Mouse (Mus musculus) mesoderm, embryonic 11.5 days (tissue): ENCODE measurements around the gene Snrpc.
"Not testable (repeated sequence)": the region's sequence is repeated elsewhere in the genome, so short reads cannot be mapped to it uniquely, and the experiment has no call there.

ENCODE experiments used
- DNase-seq: peaks from one replicate; pipeline ENCODE4 v3.0.0-alpha.2; 2012; ENCODE audit warnings: low read depth, low spot score

Gene Snrpc

DNA sequence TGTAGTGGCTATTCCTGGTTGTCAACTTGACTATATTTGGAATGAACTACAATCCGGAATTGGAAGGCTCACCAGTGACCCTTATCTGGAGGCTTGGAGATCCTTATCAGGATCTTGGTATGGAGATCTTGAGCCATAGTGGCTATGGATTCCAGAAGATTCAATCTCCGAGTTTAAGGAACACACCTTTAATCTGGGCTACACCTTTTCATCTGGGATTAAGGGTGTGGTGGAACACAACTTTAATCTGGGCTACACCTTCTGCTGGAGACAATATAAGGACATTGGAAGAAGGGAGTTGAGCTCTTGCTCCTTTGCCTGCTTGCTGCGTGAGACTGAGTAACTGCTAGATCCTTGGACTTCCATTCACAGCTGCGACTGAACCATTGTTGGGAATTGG is at the start of gene Snrpc:
Gene Snrpc (plus strand): TSS at position 301 of the 400 bp plus-strand sequence.
- not testable (repeated sequence) for DNase-seq

DNA sequence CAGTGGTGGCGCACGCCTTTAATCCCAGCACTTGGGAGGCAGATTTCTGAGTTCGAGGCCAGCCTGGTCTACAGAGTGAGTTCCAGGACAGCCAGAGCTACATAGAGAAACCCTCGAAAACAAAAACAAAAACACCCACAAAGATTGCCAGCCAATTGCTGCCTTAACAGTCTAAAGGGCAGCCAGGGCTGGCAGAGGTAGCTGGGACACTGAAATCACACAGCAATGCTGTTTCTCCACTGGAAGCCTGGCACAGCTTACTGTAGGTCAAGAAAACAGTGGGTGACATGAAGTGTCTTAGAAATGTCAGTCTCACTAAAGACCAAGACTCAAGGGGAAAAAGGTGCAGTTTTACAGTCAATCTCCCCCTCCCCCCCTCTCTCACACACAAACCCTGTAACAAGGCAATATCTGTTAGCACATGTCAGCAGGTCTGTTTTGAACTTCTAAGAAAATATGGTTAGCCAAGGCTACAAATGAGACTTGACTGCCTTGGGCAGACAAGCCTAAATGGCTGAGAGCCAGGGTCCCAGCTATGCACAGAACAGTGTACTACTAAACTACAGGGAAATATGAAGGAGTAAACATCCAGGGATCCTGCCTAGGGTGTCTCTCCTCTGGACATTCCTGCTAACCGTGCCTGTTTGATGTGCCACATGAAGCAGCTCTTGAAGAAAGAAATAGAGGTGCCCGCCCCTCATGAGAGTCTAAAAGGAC is 49.3 kb upstream of the Snrpc start:
- DNase-seq, result no peak

DNA sequence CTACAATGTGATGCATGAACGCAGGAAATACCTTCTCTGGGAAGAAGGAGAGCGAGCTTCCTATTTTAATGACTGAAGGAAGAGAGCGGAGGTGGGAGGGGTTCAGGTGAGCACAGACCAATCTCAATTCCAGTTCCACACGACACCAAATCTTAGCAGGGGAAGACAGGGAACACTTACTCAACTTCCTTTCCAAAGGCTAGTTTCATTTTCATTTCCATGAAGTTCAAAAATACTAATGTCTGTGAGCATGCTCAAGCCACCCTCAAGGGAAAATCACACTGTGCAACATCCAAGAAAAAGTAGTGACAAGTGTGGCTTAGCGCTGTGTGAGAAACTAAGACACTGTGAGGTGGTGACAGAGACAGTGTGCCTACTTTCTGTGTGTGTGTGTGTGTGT is 47.9 kb upstream of the Snrpc start:
- DNase-seq, result no peak

DNA sequence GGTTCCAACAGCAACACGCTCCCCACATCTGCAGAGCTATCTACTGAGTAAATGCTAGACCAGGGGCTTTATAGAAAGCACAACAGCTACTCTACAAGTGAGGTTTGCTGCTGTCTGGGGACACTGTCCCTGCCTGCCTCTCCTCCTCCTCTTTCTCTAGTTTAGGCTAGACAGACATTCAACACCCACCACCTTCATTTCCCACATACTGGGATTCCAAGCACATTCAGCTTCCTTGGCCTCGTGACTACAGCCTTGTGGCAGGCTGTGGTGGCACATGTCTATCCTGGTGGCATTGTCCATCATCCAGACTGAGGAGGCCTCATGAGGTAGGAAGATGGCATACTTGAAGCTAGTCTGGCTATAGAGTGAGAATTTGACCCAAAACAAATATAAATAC is 47.0 kb upstream of the Snrpc start:
- DNase-seq, result no peak

DNA sequence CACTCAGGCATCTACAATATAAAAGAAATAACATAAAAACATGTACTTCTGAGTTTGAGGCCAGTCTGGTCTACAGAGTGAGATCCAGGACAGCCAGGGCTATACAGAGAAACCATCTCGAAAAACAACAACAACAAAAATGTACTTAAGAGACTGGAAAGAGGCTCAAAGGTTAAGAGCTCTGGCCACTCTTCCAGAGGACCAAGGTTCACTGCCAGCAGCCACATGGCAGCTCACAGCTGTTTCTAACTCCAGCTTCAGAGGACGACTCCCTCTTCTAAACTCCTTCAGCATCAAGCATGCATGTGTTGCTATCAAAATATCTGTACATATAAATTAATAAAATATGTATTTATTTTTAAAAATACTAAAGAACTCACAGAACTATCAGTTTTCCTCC is 46.4 kb upstream of the Snrpc start:
- no peak for DNase-seq

DNA sequence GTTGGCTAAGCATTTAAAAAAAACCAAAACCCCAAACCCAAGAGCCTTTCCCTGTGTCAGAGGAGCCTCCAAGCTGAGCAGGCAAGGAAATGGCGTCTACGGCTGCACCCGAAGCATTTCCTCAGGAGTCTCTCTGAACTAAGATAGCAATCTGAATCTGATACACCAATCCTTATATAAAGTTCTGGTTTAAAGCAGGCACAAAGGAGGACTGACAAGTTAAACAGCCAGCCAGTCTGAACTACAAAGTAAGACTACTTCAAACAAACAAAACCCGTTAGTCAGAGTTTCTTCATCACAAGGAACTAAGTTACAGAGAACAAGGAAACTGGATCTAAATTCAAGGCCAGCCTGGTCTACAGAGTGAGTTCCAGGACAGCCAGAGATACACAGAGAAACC is 45.4 kb upstream of the Snrpc start:
- no peak for DNase-seq

DNA sequence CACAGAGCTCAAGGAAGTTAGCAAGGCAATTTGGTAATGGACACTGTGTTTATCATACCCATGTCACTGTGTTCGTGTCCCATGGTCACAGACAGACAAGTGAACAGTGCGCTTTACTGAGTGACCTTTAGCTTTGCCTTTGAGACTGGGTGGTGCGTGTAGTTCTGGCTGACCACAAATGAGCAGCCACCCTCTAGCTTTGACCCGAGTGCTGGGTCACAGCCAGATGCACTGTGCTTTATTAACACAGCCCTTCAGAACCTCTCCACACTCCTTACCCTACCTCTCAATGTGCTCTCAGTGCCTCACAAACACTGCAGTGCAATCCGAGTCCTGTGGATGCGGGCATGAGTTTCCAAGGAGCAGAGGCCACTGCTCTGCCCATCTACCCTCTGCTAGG is 44.8 kb upstream of the Snrpc start:
- no peak for DNase-seq

DNA sequence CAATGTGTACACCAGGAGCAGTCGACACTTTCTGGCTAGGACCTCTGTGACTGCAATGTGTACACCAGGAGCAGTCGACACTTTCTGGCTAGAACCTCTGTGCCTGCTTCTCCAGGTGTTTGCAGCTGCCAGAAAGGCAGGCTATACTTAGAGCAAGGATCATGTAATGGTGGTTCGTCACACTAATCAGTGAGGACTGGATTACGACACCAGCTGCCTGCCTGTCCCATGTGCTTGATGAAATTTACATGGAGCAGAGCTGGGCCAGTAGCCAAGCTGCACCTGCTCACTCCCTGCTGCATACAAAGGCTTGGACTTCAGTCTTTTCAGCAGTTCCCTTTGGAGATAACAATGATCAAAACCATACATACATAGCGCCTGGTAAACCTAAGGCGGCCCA is 41.2 kb upstream of the Snrpc start:
- peak; percentile 55 for DNase-seq

DNA sequence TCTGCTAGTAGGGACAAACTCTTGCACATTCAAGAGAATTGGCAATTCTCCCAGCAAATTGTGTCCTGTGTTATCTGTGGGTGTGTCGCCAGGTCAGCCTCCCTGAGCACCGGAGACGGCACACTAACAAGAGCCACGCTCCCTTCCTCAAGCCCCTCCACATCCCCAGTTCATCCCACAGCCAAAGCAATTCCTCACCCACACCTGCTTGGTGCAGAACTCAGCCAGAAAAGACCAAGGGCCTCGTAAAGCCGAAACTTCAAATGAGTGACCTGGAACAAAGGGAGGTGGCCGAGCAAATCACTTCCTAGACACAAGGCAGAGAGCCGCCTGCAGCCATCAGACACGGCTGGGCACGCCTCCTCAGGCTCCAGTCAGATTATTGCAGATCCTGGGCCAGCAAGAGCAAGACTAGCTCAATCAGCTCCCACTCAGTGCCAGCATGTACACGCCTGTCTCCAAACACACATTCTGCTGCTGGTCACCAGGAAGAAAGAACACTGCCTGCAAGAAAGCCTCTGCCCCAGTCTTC is 40.5 kb upstream of the Snrpc start:
- peak; percentile 44 for DNase-seq

DNA sequence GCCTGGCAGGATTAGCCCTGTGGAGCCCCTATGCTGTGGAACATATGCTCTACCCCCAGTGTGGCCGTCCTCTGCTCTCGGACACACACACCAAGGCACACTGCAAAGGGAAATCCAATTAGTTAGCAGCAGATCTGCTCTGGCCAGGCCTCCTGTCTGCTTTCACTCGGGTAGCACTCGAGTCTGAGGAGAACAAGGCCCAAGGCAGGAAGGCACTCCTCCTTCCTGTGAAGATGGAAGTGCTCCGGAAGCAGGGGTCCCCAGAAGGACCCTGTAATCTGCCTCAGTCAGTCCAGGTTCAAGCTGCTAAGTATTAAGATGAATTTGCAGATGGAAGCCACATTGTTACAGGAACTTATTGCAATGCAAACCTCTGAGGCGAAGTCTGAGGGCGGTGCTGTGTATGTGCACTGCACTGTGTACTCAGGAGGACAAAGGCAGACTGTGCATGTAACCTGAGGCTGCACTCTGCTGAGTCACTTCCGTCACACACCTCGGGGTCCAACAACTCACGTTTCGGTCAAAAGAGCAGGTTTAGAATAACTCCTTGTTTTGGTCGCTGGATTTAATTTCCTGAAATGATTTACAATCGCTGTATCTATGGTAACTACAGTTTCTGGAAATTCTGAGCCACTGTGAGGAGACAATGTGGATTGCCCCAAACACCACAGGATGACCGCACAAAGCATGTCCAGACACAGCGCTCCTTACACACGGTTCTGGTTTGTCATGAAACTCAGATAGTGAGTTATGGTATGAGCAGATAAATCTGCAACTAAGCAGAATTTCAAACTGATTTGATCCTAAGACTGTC is 38.0 kb upstream of the Snrpc start:
- peak; percentile 79 for DNase-seq

DNA sequence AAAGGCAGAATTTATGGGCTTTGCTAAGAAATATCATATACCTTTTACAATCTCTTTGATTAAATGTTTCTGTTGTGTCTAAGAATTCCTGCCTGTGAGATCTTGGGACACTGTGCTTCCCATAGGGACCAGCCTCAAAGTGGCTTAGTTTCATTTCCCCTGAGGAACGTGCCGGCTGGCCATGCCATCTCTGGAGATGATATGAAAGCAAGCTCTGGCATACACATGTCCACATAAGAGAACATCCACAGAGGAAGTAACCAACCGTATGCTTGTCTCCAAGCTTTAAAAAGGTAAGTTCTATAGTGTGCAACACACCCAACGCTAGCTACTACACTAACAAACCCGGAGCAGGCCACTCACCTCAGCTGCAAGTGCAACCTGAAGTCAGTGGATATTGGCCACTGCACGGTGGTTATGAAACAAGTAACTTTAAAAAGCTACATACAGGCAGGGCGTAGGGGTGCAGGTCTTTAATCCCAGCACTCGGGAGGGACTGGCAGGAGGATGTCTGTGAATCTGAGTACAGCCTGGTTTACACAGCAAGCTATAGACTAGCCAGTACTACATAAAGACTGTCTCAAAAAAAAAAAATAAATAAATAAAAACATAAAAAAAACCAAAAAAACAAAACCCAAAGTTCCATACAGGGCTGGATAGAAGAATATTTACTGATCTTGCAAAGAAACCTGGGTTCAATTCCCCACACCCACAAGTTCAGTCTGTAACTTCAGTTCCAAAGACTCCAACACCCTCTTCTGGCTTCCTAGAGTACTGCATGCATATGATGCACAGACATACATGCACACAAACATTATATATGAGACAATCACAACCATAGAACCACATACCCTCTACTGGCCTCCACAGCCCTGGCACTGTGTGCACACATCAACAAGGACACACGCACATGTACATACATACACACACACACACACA is 37.0 kb upstream of the Snrpc start:
- no peak for DNase-seq

DNA sequence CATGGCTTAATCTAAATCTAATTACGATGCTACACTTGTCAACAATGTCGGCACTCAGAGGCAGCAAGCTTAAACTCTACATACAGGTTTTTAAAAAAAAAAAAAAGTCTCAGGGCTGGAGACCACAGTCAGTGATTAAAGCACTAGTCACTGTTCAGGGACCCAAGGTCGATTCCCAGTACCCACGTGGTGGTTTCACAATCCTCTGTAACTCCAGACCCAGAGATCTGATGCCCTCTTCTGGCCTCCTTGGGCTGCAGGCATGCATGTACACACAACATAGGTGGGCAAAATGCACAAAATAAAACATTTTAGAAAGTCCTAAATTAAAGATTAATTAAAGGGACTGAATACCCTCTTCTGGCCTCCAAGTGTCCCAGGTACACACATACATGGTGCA is 34.2 kb upstream of the Snrpc start:
- DNase-seq, result no peak

DNA sequence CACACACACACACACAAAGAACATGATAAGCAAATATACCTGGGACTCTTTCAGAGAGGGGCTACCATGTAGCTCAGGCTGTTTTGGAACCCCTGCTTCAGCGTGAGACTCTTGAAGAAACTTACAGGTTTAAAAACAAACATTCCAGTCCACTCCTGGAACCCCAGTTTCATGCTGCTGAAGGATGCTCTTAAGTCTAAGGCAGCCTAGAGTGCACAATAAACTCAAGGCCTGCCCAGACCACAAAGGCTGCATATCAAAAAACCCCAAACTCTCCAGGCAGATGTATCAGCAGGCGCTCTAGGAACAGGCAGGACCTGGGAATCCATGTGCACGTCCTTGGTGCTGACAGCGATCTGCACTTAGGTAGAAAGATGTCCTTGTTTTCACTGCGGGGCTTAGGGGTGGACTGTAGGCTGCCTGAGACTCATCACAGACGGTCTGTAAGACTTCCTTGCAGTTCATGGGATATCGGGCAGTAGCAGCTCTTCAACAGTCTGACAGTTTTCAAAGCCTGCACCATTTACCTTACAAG is 33.7 kb upstream of the Snrpc start:
- no peak for DNase-seq

DNA sequence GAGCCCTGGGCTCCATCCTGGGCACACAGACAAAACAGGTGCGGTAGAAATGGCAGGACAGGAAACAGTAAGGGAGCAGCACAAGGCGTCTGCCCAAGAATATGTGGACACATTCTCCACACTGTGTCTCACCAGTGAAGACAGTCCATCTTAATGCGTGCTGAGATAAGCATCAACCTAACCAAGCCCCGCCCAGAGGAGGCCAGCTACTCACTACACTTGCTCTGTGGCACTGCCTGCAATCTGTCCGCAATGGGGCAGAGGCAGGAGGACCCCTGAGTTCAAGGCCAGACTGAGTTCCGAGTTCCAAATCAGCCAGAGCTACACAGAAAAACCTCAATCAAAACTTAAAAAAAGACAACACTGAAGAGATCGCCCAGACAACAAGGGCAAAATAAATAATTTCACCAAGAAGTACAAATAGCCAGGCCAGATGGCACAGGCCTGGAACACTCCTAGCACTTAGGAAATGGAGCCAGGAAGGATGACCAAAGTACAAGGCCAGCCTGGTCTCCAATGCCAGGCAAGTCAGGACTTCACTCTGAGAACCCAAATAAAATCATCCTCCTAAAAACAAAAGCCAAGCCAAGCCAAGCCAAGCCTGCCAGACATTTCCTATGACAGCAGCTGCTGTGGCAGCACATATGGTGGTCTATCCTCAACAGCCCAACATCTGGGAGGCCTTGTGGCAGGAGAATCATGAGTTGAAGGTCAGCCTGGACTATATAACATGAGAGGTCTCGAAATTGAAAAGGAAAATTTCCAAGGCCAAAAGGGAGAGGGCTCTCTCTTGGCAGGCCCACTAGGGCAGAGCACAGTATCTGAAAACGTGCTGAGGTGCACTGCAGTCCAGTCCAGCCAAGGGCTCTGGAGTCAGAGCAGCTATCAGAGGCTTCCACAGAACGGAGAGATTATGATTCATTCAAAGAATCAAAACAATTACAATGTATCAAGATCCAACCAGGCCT is 32.9 kb upstream of the Snrpc start:
- no peak for DNase-seq

DNA sequence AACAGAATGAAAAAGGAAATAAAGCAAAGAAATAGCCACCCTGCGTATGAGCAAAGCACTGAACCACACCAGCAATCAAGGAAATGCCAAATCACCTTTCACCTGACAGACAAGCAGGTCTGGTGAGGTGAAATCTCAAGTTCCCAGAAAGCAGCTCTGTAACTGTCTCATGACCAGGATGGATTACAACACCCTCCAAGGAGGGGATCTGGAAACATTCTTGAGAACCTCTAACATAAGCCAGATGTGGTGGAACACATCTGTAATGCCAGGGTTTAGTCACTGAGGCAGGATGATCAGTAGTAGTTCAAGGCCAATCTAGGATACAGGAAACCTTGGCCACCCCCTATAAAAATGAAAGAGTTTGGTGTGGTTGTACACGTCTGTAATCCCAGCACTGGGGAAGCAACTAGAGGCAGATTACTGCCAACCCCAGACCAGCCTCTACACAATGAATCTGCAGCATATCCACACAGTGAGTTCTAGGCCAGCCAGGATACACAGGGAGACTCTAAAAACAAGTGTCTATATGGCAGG is 30.3 kb upstream of the Snrpc start:
- no peak for DNase-seq

DNA sequence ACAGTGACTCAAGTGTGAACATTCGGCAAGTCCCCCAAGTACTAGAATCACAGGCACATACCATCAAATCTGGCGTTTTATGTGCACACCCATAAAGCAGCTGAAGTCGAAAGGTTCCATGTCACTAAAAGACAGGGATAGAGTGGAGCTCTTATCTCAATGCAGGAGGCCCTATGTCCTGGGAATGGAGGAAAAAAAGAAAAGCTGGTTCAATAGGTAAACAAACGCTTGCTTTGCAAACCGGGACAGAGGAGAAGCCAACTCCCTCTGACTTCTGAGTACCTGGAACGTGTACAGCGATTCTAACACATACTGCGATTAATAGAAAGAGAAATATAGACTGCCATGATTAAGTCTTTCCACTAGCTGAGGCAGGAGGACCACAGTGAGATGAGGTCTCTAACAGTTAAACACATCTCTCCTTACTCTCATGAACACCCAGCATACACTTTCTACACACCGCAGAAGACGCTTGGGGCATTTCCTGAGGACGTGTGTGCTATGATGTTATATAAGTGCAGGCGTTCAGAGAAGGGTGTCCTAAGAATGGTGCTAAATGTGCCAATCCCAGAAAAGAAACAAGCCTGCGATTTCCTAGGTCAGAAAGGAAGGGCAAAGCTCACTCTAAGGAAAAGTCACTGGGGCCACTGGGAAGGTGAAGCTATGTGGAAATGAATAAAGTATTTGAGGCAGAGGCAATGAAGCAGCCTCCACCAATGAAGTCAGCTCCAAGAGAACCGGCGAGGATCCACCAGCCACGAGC is 27.2 kb upstream of the Snrpc start:
- no peak for DNase-seq

DNA sequence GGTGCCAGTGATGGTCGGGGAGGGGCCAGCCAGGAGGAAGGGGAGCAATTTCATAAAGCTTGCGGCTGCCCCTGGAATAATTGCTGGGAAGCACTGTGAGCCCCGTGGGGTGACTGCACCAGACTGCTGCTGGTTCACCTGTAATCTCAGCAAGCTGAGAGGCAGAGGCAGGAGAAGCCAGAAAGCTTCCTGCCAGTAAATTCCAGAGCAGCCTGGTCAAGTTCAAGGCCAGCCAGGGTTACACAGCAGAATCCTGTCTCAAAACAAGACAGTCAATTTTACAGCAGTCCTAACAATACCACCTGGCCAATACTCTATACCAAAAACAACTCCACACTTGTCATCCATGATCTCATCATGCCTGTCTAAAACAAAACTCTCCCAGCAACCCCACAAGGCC is 26.0 kb upstream of the Snrpc start:
- DNase-seq, result no peak

DNA sequence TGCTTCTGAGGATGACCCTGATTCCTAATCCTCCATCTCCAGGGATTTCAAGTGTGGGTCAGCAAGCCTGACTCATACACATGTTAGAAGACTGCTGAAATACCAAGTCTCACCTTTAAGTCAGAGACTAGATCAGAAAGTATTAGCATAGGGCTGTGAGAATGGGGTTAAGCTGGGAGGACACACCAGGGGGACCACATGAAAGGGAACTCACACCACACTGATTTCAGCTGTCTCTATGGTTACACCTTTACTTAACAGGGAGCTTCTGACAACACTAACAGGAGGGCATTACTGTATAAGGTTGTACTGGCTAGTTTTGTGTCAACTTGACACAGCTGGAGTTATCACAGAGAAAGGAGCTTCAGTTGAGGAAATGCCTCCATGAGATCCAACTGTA is 23.3 kb upstream of the Snrpc start:
- no peak for DNase-seq

DNA sequence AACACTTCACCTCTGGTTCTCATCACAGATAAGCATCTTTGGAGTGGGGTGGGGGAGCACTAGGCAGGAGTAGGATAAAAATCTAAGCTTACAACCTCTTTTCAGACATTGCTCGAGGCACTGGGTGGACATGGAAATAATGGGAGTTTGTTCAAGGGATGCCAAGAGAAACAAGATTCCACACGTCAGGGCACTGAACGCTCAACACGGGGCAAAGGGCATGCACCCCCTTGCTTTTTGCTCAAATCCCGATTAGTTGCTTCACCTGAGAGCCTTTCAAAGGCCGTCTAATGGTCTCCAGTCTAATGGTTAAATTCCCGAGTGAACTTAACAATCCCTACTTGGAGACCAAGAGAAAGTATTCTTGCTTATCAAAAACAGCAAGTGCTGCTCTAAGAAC is 18.9 kb upstream of the Snrpc start:
- DNase-seq, result no peak
